ENCODE assay signal across 9 mouse cellular contexts in the genomic region with DNA sequence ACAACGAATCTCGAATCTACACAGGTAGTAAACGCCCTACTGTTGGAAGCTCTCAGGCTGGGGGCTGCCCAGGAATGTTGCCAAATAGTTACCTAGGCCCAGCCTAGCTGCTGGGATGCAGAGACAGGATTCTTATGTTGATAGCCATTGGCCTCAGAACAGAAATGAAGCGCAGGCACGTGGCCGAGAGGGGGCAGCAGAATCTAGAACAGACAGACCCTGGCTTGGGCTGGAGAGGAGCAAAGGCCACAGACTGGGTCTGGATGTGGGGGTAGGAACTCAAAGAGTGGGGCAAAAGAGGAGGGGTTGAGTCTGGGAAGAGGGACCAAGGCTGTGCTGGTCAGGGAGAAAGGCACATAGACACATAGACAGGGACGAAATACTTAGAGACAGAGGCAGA. TPM values are rescaled to one million over a fixed set of nuclear protein-coding genes. Genes with fewer than 3 reads are reported as not detected.
DNase-seq lines count a peak whose midpoint lies in the region; ATAC-seq lines count a peak whose summit lies in the region.
"Had no signal": no experiment of that assay in that cellular context is flagged by ENCODE, and none has a peak within 500 bp of the region (broad histone marks: within the 10 kb centered on the region; RNA-seq: fewer than 3 reads in every experiment).

No protein-coding gene starts in this region.

- no peak overlapping the region; the same call in 1 of the 2 replicates for H3K27ac ChIP-seq in midbrain, embryonic 12.5 days (replicated peaks)
- H3K27ac ChIP-seq: macrophage had no signal

- intact Hi-C loops in heart, postnatal 36 days (cut with DNase I) = no loop called here

- DNase-seq in gastrocnemius, adult 18-20 months (ENCODE audit: low spot score) = peak; percentile 66
- DNase-seq in gastrocnemius, postnatal 25 days = no peak
- DNase-seq in ZHBTc4 (ENCODE audit: low read depth, low spot score) = peak; percentile 91
- peak; percentile 86 for DNase-seq in embryo, embryonic 10 days (ENCODE audit: low spot score)
- DNase-seq in heart, postnatal 36 days = peak; percentile 54 to 66
- peak; percentile 62 to 77 for DNase-seq in layer of hippocampus, postnatal 10 days (ENCODE audit: low spot score in 2 of 2)
- DNase-seq in testis, postnatal 10 days (ENCODE audit: low spot score) = peak; percentile 79

- ATAC-seq in midbrain, embryonic 12.5 days (ENCODE audit: low FRiP score, low read depth) = peak; percentile 38; the same call in 1 of the 2 replicates

- peaks cover 31% of the 10 kb centered on the region for H3K36me3 ChIP-seq in midbrain, embryonic 12.5 days

- H3K27me3 ChIP-seq in midbrain, embryonic 12.5 days = no peaks in the 10 kb centered on the region

- H3K4me2 ChIP-seq in midbrain, embryonic 12.5 days (replicated peaks) = no peak overlapping the region

- peaks cover 20% of the 10 kb centered on the region for H3K4me1 ChIP-seq in midbrain, embryonic 12.5 days

- no peak overlapping the region for H3K9ac ChIP-seq in midbrain, embryonic 12.5 days (replicated peaks)

- WGBS in midbrain, embryonic 12.5 days = 10% methylated on average over 7 of the region's 7 CpGs

- no peak overlapping the region for H3K4me3 ChIP-seq in midbrain, embryonic 12.5 days

- no peaks in the 10 kb centered on the region for H3K9me3 ChIP-seq in midbrain, embryonic 12.5 days

RNA-seq across cellular contexts. Expression of gene Enho, which starts 14.1 kb away (rescaled TPM):
- 10 to 100 TPM in 1 of 2 experiments, 1 to 10 TPM in 1; 8.6 to 15.3 TPM for total RNA-seq in gastrocnemius, adult 18-20 months (2021)
- 10 to 100 TPM; 12.7 to 15.7 TPM for total RNA-seq in gastrocnemius, postnatal 25 days (2021)
- total RNA-seq in heart, postnatal 36 days (2021) = 1 to 10 TPM; 9.1 to 9.9 TPM
- 10 to 100 TPM; 63.4 to 66.5 TPM for total RNA-seq in layer of hippocampus, postnatal 10 days (2021)
- polyA plus RNA-seq in midbrain, embryonic 12.5 days (2016; fragmentation: Nextera tagmentation; extraction: Ambion mirVana) = 59.3 and 65.4 TPM in 2 replicates

RNA-seq across cellular contexts. Expression of gene Cntfr, which starts 42.7 kb away (rescaled TPM):
- total RNA-seq in gastrocnemius, adult 18-20 months (2021) = 10 to 100 TPM; 14.4 to 47.1 TPM
- 10 to 100 TPM; 33.5 to 34.7 TPM for total RNA-seq in gastrocnemius, postnatal 25 days (2021)
- total RNA-seq in heart, postnatal 36 days (2021) = 1 to 10 TPM; 2.6 to 3.8 TPM
- total RNA-seq in layer of hippocampus, postnatal 10 days (2021) = 10 to 100 TPM; 64.7 to 65.0 TPM
- 35.0 and 43.5 TPM in 2 replicates for polyA plus RNA-seq in midbrain, embryonic 12.5 days (2016; fragmentation: Nextera tagmentation; extraction: Ambion mirVana)
- polyA plus RNA-seq: macrophage had no signal

RNA-seq across cellular contexts. Expression of gene Il11ra1, which starts 45.6 kb away (rescaled TPM):
- 10 to 100 TPM; 44.7 to 53.1 TPM for total RNA-seq in gastrocnemius, adult 18-20 months (2021)
- total RNA-seq in gastrocnemius, postnatal 25 days (2021) = 10 to 100 TPM; 37.2 to 42.1 TPM
- 10 to 100 TPM; 85.5 to 91.8 TPM for total RNA-seq in heart, postnatal 36 days (2021)
- total RNA-seq in layer of hippocampus, postnatal 10 days (2021) = 10 to 100 TPM; 23.2 to 24.5 TPM
- polyA plus RNA-seq in midbrain, embryonic 12.5 days (2016; fragmentation: Nextera tagmentation; extraction: Ambion mirVana) = 63.1 and 76.5 TPM in 2 replicates

RNA-seq across cellular contexts. Expression of gene Rpp25l, which starts 59.1 kb away (rescaled TPM):
- total RNA-seq in gastrocnemius, adult 18-20 months (2021) = 10 to 100 TPM; 46.9 to 48.3 TPM
- total RNA-seq in gastrocnemius, postnatal 25 days (2021) = 10 to 100 TPM; 43.2 to 46.9 TPM
- 10 to 100 TPM; 31.6 to 32.3 TPM for total RNA-seq in heart, postnatal 36 days (2021)
- 10 to 100 TPM; 27.7 to 34.4 TPM for total RNA-seq in layer of hippocampus, postnatal 10 days (2021)
- polyA plus RNA-seq in midbrain, embryonic 12.5 days (2016; fragmentation: Nextera tagmentation; extraction: Ambion mirVana) = 68.7 and 69.3 TPM in 2 replicates
